Mouse (Mus musculus) megakaryocyte-erythroid progenitor cell, adult 5-6 weeks (primary cell): ENCODE data around the gene Rnf186. TPM values are rescaled to one million over a fixed set of nuclear protein-coding genes. Genes with fewer than 3 reads are reported as not detected.
"Not testable (repeated sequence)": the region's sequence is repeated elsewhere in the genome, so short reads cannot be mapped to it uniquely, and the experiment has no call there.

Experiments used
- ATAC-seq: replicated peaks from 2 replicates; pipeline ENCODE4 v1.8.0; 2016; ENCODE audit warnings: mild to moderate bottlenecking, inconsistent platforms; ENCODE audit not compliant: severe bottlenecking, poor library complexity, low FRiP score, low TSS enrichment
- total RNA-seq, 2 experiments: library from RNA; stranded (forward) in 1 of 2; stranded (reverse) in 1 of 2; fragments of 200-1000, 215-1000 nt in 1 of 2; fragments of >200 nt in 1 of 2; fragmentation: Nextera tagmentation in 1 of 2; gene quantifications; 2 replicates each; pipeline ENCODE4 v1.2.3; 2014 to 2017

Rnf186 gene
- total RNA-seq, 2 experiments from 2014 or later: not detected

GRCm38 (mm10) chr4:138968772-138969556 lies 2.1 kb downstream of the Rnf186 start:
- no peak for ATAC-seq

DNA sequence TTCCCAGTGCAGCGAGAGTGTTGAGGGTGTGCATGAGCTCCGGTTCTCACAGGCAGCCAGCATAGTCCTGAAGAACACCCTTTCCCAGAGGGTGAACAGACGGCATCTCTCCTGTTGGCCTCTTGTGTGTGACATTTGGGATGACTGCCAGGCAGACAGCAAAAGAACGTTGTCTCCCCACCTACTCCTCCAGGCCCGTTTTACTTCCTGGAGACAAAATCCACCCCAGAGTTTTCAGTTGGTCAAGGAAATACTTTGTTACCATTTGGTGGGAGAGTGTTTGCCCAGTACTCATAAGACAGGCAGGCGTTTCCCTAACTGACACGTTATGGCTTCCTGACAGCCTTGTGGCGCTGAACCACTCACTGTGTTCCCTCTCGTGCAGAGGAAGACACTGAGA lies 2.8 kb downstream of the Rnf186 start:
- no peak for ATAC-seq

DNA sequence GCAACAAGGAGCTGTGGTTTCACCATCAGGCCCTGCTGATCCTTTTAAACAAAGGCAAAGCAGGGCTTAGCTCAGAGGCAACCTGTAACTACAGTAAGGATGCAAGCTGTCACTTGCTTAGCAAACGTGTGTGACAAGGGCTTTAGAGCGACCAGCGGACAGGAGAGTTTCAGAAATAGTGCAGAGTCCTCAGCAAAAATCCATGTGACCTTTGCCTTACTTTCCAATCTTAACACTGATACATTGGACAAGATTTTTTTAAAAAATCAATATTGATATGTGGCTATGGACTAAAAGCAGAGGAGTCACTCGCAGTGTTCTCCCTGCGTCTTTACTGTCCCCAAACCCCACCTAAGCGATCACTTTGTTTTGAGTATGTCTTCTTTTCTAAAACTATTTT lies 4.5 kb downstream of the Rnf186 start:
- no peak for ATAC-seq

DNA sequence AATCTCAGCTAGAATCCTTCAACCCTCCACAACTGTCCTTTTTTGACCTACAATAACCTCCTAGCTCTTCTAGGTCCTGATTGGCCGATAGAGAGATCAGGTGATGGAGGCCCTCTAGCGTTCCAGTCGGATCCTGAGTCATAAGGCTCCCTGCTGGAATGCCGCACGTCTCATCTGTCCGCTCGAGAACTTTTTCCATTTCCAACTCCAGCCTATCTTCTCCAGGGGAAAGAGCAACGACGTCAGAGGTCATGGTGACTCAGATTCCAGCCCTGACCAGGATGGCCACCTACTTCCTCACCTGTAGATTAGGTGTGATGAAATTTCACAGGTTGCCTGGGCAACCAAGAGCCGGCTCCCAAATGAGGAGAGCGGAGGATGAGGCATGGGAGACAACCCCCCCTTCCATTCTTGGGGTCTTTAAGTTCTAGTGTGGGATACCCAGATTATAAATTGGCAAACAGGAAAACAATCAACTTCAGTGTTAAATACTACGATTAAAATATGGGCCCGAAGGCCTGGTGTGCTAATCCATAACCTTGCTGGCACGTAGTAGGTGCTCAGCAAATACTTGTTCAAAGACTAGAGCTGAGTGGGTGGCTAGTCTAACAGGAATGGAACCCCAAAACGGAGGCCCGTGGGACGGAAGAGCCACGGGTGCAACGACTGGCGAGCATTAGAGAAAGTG lies 5.4 kb downstream of the Rnf186 start:
- ATAC-seq: peak; percentile 47; the same call in 1 of the 2 replicates

GRCm38 (mm10) chr4:138972827-138973718 lies 6.2 kb downstream of the Rnf186 start, which contains the start of gene Tmco4:
Gene Tmco4, plus strand, starts transcription at chr4:138972888.
- peak; percentile 81 for ATAC-seq

DNA sequence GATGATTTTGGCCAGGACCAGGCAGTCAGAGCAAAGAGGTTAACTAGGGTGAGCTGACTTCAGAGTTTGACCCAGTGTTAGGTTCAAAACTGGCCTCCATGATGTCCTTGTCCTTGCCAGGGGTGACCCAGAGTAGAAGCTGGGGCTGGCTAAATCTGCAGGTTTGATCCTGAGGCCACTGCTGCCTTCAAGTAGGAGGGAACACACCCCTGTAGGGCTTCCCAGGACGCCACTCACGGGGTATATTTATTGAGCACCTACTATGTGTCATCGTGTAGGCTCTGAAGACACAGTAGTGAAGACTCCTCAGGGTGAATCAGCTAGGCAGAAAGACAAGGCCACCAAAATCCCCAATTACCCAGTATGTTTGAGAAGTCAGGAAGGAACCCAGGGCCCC lies 6.8 kb downstream of the Rnf186 start:
- peak; percentile 20 for ATAC-seq

GRCm38 (mm10) chr4:138974540-138974939 lies 7.6 kb downstream of the Rnf186 start:
- ATAC-seq: not testable (repeated sequence)

DNA sequence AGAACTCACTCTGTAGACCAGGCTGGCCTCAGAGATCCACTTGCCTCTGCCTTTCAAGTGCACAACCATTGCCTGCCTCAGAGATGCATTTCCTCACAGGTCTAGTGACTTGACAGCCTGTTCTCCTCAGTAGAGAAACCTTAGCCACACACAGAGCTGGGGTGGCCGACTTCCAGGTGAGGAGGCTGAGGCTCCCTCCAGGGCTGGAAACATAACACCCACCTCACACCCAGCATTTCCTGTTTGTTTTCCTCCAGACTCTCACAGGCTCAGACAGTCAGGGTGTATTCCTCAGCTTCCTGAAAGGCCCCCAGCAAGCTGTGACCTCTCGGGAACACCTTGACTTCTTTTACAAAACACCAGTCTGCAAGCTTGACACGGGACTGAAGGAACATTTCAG lies 8.3 kb downstream of the Rnf186 start:
- no peak for ATAC-seq

GRCm38 (mm10) chr4:138976046-138976445 lies 9.1 kb downstream of the Rnf186 start:
- ATAC-seq: no peak

DNA sequence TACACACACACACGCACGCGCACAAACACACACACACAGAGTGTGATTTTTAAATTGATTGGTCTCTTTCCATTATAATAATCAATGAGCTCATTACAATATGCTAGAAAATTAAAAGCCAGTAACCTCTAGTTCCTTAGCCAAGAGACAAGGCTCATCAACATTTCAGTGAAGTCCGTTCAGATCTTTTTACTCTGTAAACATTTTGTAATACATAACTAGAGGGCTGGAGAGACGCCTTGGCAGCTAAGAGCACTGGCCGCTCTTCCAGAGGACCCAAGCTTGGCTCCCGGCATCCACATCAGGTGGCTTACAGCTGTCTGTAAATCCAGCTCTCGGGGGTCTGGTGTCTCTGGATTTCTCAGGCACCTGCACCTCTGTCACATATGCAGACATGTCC lies 13.1 kb downstream of the Rnf186 start:
- ATAC-seq: no peak

DNA sequence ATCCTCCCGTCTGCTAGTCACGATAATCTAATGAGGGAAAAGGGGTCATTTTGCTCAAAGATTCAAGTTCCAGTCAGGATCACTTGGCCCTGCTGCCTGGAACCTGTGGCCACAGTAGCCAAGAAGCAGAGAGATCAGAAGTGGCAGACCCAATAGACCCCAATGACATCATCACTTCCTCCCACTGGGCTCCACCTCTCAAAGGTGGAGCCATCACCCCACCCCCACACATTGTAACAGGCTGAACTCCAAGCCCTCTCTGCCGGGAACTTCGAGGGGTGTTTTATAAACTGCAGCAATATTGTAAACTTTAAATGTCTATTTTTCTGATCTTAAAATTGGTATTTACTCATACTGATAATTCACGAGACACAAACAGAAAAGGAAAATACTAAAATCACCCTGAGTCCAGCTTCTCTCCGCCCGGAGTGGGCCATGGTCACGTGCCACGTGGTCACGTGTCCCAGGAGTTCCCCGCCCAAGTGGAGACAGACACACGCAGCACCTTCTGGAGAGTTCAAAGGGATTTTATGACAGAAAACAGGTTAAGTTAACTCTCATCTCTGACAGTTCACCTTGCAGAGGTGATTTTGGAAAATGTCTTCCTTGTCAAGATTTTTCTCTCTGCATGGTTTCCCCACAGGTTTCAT lies 14.0 kb downstream of the Rnf186 start:
- ATAC-seq: no peak

GRCm38 (mm10) chr4:138983422-138983821 lies 16.5 kb downstream of the Rnf186 start:
- no peak for ATAC-seq

DNA sequence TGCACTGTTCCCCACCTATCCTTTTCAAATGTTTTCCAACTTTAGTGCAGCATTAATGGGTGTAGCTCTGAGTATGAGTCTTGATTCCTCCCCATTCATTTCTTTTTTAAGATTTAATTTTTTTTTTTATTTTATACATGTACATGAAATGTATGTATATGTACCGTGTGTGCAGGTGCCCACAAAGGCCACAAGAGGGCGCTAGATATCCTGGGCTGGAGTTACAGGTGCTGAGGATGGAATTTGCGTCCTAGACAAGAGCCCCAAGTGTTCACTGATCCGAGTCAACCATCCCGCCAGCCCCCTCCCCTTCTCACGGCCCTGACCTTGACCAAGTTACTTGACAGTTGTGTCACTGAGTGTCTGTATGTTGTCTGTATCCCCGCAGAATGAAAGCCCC lies 17.8 kb downstream of the Rnf186 start:
- no peak for ATAC-seq

DNA sequence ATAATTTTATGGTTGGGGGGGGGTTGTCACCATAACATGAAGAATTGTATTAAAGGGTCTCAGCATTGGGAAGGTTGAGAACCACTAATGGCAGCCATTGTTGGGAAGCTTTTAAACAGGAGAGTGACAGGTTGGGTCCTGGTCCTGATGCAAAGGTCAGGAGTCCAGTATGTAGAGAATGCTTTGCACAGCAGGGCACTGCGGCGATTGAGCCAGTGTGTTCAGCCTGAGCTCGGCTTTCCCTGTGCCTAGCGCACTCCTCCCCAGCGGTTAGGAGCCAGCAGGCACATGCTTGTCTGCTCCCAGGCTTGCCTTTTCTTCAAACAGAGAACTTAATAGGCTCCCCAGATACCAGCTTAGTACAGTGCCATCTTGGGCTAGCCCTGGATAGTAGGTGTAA lies 19.4 kb downstream of the Rnf186 start:
- ATAC-seq: no peak

- ATAC-seq: no peak
These were observed 27.5 kb downstream of the Rnf186 start for GRCm38 (mm10) chr4:138994389-138994788.

DNA sequence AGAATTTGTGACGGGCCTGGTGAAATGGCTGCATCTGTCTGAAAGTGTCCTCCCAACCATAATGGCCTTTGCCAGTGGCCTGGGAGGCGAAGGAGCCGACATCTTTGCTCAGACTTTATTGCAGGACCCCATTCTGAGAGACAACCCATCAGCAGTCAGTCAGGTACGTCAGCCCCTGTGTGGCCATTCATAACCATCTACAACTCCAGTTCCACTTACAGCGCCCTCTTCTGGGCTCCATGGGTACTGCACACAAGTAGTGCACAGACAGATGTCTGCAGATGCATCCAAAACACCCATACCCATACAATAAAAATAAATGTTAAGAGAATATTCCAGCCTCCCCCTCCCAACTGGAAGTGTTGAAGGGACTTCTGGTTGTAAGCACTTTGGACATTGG lies 29.5 kb downstream of the Rnf186 start:
- peak; percentile 38; the same call in 1 of the 2 replicates for ATAC-seq

GRCm38 (mm10) chr4:138997121-138997520 lies 30.2 kb downstream of the Rnf186 start:
- no peak for ATAC-seq

DNA sequence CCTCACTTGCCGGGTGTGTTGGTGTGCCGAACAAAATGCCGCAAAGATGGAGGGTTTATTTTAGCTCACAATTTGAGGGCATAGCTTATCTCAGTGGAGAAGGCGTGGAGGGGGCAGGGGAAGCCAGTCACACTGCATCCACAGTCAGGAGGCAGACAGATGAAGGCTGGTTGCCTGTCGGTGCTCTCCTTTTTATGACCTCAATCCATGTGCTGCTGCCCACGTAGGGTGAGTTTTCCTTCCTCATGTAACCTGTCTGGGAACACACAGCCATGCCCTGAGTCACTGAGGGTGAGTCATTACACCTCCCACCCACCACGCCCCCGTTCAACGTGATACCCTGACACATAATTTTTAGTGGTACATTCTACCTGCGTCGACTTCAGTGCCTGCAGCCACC lies 31.7 kb downstream of the Rnf186 start:
- ATAC-seq: no peak

GRCm38 (mm10) chr4:139001026-139001425 lies 34.1 kb downstream of the Rnf186 start:
- ATAC-seq: no peak
